Mouse (Mus musculus): ENCODE results near the gene Nedd4.
A peak's percentile ranks its signal among the peaks of the same experiment; 100 is the strongest.
"Not testable (repeated sequence)": the region's sequence is repeated elsewhere in the genome, so short reads cannot be mapped to it uniquely, and the experiment has no call there.

Nedd4 gene

DNA sequence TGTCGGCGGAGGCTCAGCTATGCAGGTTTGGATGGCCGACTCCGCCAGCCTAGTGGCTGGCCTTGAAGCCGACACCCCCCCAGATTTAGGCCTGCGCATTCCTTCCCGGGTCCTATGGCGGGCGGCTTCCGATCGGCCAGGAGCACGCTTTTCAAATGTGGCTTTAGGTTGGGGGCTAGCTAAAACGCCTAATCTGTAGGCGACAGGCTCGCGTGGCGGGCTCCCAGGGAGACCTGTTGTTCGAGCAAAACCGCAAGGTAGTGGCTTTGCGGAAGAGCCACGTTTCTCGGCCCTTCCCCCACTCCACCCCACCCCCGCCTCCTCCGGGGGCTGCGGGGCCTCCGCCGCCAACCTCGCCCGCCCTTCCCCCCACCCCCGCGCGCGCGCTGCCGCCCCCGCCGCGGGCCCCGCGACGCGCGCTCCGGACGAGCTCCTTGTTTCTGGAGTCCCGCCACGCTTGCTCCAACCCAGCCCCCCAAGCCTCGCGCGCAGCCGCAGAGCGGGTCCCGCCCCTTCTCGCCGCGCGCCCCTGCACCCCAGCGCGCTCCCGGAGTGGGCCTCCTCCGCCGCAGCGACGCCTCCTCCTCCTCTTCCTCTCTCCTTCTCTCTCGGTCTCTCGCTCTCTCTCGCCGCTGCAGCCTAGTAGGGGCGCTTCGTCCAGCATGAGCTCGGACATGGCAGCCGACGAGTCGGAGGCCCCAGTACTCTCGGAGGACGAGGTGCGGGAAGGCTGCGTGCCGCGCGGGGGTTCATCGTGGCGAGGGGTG is at the start of gene Nedd4:
Gene Nedd4, plus strand, starts transcription at position 452 of the 767 bp plus-strand sequence.
- DNase-seq (ENCODE audit: low spot score), result peak; percentile 78

DNA sequence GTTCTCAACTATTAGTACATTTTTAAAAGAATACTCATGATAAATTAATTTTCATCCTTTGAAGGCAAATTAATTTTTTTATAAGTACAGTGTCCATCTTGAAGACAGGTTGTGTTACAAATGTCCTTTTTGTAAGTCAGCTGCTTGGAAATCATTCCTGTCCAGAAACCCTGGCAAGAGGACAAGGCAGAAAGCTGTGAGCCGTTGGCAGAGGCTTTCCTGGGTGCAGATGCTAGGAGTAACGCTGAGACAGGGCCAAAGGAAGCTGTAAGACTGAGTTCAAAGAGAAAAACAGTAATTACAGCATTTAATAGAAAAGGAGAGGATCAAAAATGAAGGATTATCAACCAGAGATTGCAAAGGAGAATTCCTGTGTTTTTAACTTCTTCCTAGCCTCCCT is 48.3 kb upstream of the Nedd4 start:
- no peak for DNase-seq (ENCODE audit: low spot score)

DNA sequence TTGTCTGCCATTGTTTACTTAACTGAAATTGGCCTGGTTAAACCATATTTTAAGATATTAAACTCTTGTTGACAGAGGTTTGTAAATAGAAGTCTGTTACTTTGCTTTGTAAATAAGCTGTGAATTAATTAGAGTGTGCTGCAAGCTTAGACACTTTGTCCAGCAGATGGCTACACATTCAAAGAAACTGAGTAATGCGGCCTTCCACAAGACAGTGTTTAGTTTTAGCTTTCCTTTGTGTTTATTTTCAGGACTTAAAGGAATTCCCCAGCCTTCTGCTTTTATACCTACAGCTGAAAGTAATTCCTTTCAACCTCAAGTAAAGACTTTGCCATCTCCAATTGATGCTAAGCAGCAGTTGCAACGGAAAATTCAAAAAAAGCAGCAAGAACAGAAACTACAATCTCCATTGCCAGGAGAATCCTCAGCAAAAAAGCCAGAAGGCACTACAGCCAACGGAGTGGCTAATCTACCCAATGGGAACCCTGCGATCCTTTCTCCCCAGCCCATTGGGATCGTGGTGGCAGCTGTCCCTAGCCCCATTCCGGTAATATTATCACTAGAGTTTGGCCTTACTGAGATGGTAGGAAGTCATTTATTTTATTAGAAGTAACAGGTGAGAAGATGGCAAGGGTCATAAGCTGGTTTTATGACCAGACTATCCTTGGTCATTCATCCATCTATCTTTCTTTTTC is 47.2 kb upstream of the Nedd4 start:
- no peak for DNase-seq (ENCODE audit: low spot score)

DNA sequence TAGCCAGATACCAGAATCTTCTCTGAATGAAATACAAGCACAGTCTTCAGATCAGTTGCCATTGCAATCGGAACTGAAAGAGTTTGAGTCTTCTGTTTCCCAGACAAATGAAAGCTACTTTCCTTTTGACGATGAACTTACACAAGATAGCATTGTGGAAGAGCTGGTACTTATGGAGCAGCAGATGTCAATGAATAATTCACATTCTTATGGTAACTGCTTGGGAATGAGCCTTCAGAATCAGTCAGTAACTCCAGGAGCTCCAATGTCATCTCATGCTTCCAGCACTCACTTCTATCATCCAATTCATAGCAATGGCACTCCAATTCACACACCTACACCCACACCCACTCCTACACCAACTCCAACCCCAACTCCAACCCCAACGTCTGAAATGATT is 44.1 kb upstream of the Nedd4 start:
- no peak for DNase-seq (ENCODE audit: low spot score)

DNA sequence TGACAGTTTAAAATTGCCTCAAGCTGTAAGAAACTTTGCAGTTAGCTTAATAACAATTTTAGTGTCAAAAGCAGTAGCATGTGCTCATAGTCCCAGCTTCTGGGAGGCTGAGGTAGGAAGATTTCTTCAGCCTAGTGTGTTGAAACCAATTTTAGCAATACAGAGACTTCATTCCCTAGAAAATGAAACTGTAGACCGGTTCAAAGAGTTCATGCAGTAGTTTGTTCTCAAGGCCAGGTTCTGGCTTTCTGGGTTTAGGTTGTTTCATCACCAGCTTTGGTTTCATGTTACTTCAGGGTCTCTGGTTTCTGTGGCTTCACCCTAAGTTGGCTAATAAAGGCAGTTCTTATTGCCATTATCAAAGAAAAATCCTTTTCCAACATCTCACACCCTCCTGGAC is 38.5 kb upstream of the Nedd4 start:
- DNase-seq (ENCODE audit: low spot score), result no peak

DNA sequence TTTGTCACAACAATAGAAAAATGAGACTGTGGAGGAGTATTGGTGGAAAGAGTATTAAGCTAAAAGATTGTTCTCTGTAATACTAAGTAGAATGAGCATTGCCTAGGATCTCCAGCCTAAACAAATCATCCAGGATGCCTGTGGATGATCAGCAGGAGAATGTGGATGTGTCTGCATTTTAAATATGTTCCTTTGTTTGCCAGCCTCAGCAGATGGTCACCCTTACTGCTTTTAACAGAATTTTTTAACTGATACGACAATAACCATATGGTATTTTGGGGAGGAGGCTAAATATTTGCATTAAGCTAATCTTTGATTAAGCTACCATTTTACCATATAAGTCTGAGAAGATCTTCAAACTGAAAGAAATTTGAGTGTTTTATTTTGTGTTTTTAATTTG is 34.5 kb upstream of the Nedd4 start:
- DNase-seq (ENCODE audit: low spot score), result no peak

DNA sequence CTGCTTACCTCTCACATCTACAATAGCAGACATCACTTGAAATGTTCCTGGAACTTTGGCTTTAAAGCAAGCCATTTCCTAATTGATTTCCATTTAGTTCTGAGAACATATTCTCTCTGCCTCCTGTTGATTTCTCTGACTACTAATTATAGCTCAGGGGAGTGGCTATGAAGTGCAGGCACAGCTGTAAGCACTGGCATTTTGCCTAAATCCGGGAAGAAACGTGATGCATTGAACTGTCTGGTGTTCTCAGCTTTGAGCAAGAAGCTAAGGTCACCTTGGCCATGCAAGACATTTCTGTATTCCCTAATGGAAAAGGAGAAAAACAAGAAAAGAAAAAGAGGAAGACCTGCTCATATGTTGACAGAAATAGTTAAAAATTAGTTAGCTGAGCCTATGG is 33.6 kb upstream of the Nedd4 start:
- DNase-seq (ENCODE audit: low spot score), result no peak

DNA sequence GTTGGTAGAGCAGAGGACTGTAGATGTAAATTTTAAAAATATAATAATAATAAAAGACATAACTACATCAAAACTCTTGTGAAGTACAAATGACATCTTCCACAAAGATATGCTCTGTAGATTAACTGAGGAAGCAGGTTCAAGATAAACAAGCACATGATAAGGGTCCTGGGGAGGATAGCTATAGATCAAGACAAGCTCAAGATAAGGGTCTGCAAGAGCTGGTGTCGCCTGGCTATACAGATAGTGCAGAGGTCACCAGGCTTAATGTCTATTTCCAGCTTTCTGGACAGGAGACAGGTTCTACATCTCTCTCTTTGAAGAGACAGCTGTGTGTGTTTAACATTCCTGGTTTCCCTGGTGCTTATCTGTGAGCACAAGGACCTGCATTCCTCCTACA is 29.9 kb upstream of the Nedd4 start:
- DNase-seq (ENCODE audit: low spot score), result no peak

DNA sequence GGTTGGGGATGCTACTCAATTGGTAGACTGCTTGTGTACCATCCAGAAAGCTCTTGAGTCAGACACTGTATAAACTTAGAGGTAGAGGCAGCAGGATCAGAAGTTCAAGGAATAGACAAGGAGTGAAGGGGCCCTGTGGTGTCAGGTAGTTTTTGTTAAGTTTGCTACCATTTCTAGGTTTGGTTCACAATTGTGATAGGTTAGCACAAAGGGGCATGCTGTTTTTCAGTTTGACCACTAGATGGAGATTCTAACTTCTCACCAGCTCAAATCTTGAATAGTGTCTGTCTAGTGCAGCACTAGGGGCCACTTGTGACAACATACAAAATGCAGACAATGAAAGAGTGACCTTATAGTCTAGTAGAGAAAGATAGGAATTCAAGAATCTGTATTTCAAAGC is 27.0 kb upstream of the Nedd4 start:
- DNase-seq (ENCODE audit: low spot score), result no peak

DNA sequence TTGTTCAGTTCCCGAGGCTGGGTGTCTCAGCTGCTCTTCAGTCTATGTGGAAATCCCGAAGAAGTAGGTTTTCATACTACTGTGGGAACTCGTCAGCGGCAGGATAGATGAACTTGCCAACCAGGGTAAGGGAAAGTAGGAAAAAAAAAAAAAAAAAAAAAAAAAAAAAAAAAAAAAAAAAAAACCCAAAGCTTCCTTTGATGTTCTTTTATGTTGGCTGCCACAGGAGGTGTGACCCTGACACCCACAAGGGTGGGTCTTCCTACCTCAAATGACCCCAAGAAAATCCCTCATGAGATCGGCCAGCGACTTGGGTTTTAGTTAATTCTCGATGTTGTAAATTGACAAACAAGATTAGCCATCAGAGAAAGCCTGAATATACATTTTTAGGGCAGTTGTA is 25.6 kb upstream of the Nedd4 start:
- no peak for DNase-seq (ENCODE audit: low spot score)

DNA sequence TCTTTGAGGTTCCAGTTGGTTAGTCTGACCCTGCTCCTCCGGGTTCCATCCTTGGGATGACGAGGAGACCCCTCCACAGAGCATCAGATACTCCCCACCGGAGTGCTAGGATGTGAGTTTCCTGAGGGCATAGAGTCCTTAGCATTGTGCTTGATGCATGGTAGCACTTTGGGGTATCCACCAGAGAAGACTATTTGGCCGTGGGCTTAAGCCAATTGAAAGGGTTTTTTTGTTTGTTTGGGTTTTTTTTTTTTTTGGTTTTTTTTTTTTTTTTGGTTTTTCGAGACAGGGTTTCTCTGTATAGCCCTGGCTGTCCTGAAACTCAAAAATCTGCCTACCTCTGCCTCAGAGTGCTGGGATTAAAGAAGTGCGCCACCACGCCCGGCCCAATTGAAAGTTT is 24.9 kb upstream of the Nedd4 start:
- no peak for DNase-seq (ENCODE audit: low spot score)

DNA sequence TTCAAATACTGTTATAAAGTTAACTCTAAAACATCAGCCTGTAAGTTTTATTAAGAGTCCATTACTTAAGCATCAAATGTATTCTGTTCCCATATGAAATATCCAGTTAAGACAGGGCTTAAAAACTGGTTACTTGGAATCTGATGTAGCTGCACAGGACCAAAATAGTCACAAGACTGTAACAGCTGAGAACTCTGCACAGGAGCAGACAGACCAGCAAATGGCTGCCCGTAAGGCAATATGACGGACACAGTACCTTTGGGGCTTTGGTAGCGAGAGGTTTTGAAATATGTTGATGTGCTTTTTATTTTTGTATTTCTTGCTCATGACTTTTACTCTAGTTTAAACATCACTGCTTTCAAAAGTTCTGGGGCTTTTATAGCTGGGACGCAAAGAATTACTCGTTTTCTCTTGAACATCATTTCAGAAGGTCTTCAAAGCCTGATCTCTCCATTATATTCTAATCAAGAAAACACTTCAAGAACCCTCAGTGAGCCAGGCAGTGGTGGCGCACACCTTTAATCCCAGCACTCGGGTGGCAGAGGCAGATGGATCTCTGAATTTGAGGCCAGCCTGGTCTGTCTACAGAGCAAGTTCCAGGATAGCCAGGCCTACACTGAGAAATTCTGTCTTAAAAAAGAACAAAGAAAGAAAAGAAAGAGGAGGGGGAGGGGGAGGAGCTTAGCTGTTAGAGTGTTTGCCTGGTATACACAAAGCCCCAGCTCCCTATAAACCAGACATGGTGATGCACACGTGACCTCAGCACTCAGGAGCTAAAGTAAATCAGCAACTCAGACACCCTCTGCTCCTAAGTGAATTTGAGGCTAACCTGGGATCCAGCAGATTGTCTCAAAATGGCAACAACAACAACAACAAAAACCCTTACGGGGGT is 22.9 kb upstream of the Nedd4 start:
- no peak for DNase-seq (ENCODE audit: low spot score)

DNA sequence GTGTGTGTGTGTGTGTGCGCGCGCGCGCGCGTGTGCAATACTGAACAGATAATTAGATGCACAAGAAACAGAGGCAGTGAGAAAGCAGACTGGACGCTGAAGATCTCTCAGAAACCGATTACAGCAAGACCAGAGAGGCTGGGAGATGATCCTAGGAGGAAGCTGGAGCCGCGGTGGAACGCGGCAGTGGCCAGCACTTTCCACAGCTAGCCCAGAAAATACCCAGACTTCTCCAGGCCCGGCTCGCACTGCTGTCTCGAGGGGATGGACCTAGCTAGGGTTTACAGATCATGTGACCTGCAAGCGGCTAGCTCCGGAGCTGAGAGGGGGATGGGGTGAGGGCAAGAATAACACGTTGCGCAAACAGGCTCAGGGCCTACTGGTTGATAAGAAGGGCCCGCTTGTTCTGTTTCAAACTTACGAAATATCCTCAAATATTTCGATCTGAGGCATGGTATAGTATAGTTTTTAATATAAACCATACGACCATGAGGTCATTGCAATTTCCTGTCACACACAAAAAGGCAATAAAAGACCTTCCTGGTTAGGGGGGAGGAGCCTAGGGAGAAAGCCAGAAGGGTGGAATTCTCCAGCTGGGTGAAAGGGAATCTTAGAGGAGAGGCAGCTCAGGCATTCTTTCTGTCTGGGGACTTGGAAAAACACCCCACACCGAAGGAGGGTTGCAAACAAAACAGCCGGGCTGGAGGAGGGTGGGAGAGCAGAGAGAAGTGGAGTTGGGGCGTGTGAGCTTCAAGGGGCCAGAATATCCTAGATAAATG is 22.1 kb upstream of the Nedd4 start:
- no peak for DNase-seq (ENCODE audit: low spot score)

DNA sequence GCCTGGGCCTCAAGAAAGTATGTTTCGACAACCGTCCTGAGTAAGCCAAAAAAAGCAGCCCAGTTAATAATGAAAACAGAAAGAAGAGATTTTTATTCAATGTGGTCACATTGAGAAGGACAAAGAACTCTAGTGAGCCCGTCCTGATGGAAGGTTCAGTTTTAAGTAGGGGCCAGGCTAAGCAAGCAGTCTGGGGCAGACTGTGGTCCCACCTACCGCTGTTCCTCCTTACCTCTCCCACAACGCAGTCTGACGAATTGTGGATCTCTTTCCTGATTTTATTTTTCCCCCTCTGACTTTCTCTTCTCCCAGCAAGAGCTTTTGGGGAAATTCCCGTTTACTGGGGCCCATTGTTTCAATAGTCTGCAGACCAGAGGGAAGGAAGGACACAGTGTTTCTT is 21.5 kb upstream of the Nedd4 start:
- DNase-seq (ENCODE audit: low spot score), result no peak

DNA sequence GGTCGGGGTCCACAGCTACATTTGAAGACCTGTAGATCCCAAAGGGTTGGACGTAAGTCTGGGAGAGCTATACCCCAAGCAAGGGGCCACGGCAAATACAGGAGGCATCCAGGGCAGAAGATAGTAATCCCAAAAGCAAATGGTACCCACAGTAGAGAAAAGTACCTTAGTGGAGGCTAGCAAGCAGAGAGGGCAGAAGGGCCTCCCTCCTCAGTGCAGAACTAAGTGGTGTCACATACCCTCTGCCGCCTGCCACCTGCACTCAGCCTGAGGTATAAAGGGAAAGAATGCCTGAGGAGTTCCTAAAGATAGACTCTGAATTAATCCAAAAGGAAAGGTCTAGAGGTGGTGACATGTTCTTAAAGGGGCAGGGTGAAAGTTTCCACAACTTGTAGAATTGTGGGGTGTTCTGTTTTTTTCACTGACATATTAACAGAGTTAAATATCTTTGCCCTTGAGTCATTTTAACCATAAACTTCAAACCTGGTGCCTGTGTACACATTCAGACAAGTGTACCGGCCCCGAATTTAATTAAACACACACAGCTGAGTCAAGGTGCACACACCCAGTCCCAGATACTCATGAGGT is 21.0 kb upstream of the Nedd4 start:
- no peak for DNase-seq (ENCODE audit: low spot score)

DNA sequence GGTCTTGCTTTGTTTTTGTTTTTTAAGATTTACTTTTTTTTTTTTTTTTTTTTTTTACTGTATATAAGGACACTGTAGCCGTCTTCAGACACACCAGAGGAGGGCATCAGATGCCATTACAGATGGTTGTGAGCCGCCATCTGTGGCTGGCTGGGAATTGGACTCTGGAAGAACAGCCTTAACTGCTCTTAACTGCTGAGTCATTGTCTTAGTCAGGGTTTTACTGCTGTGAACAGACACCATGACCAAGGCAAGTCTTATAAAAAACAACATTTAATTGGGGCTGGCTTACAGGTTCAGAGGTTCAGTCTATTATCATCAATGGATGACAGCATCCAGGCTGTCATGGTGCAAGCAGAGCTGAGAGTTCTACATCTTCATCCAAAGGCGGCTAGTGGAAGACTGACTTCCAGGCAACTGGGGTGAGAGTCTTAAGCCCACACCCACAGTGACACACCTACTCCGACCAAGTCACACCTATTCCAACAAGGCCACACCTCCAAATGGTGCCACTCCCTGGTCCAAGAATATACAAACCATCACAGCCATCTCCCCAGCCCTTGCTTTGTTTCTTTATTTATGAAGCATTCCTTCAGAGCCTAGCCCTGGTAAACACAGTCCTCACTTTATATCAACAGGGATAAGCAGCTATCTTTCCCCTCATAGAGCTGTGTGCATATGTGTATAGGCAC is 19.2 kb upstream of the Nedd4 start:
- DNase-seq (ENCODE audit: low spot score), result not testable (repeated sequence)

DNA sequence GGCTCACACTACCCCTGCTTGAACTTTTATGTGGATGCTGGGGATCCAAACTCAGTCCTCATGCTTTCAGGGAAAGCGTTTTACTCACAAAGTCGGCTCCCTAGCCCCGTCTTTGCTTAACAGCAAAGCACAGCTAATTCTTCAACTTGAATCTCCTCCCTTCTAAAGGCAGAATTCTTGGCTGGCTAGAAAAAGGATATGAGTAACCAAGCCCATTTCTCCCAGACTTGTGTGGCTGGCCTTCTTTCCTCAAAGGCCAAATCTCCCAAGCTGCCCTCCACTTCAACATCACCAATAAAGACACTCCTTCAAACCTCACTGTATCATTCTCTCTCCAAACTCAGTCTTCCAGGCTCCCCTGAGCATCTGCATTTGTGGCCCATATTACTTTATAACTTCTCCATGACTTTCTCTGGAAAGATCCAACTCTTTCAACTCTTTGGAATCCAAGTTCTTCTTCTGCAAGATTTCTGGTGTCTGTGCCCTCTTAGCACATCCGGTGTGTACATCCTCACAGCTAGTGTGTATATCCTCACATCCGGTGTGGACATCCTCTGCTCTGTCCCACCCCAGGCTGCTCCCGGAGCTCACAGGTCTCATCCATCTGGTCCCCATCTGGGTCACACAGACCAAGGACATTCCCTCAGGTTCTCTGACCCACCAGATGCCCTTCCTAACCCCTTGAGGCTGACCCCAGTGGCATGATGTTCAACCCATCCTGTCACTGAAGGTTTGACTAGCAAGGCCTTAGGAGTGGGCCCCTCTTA is 18.3 kb upstream of the Nedd4 start:
- no peak for DNase-seq (ENCODE audit: low spot score)

DNA sequence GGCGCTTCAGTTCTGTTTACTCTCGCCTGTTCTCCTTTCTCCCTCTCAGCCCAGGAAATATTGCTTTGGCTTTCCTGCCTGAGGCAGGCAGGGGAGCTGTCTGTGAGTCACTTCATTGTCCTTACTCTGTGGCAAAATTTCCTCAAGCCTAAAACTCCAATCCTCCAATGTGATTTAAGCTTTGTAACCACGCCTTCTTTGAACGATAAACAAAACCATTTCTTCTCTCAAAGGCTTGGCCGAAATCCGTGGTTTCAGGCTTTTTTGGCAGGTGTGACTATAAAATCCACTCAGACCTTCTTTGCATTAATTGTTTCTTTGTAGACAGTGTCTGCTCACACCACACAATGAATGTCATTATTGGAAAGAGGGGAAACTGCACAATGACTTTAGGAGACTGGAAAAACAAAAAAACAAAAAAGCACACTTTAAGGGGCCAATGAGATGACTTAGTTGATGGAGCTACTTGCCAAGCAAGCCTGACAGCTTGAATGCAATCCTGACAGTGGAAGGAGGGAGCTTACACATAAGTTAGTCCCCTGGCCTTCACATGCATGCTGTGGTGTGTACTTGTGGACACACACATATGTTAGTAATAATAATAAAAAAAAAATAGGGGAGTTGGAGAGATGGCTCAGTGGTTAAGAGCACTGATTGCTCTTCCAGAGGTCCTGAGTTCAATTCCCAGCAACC is 17.6 kb upstream of the Nedd4 start:
- no peak for DNase-seq (ENCODE audit: low spot score)

DNA sequence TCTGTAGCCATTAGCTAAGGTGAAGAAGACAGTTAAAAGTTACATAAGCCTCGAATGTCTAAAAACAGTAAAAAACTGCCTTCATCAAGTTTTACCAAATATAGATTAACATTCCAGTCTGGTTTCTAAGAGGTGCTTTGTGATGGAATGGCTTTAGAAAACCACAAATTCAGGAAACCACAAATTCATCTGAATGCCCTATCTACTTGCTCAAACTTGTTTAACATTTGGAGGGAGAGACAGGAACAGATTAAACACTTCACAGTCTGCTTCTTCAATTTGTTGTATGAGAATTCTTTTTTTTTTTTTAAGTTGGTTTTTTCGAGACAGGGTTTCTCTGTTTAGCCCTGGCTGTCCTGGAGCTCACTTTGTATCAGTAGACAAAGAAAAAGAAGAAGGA is 12.4 kb upstream of the Nedd4 start:
- no peak for DNase-seq (ENCODE audit: low spot score)

DNA sequence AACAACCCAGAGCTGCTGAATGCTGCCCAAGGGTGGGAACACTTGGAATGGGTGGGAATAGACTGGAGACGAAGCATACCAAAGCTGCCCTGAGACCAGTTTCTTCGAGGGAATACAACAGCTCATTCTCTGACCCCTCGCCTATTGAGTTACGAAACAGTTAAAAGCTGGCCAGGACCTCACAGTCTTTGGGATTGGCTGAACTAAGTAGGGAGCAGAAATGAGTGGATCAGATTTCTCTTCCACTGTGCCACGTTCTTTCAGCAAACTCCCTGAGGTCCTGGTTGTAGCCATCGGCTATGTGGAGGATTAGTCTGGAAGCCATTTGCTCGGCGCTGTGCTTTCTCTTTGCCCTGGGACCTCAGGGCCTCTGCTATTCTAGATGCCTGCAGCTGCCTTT is 9.2 kb upstream of the Nedd4 start:
- no peak for DNase-seq (ENCODE audit: low spot score)
